Mouse (Mus musculus): ENCODE results near the gene Olfr902.
"Not testable (repeated sequence)": the region's sequence is repeated elsewhere in the genome, so short reads cannot be mapped to it uniquely, and the experiment has no call there.

Gene Olfr902

DNA sequence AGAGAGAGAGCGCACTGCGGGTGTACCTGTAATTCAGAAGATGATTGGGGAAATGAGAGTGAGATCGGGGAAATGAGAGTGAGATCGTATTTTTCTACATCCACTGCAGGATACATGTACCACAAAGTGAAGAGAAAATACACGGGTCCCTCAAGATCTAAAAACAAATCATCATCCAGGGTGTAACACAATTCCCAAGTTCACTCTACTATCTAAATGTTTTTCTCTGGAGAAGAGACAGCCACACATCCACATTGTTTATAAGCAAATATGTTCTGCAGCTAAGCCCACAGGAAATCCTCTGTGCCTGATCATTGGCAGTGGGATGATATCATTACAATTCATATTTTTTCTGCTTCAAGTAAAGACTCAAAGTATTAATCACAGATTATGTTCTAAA lies at the start of gene Olfr902:
Olfr902 (plus strand) TSS at position 301 of the 400 bp plus-strand sequence.
- DNase-seq (ENCODE audit: low spot score in 2 of 2): no peak

GRCm38 (mm10) chr9:38401398-38401797 lies 46.1 kb upstream of the Olfr902 start, which contains the start of gene Olfr147:
Gene Olfr147 (plus strand): TSS chr9:38401698.
- no peak for DNase-seq (ENCODE audit: low spot score in 2 of 2)

GRCm38 (mm10) chr9:38407502-38407901 lies 40.0 kb upstream of the Olfr902 start:
- DNase-seq (ENCODE audit: low spot score in 2 of 2): not testable (repeated sequence)

GRCm38 (mm10) chr9:38413502-38413901 lies 34.0 kb upstream of the Olfr902 start:
- not testable (repeated sequence) for DNase-seq (ENCODE audit: low spot score in 2 of 2)

- no peak for DNase-seq (ENCODE audit: low spot score in 2 of 2)
Observed at GRCm38 (mm10) chr9:38423801-38424200, 23.7 kb upstream of the Olfr902 start.

DNA sequence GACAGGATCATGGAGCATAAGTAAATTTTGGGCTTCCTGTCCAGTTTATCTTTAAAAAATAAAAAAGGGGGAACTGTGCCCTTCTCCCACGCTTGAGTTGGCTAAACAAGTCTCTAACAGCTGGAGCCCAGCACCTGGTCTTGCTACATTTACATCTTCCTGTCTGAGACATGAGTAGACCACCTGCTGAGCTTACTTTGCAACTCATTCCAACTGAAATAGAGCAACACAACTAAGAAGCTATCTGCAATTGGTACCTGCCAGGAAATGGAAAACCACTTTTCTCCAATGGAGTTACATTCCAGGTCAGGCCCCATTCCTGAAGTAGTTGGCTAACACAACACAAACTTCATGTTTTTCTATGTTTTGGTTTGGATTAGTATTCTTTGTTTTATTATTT lies 20.4 kb upstream of the Olfr902 start:
- no peak for DNase-seq (ENCODE audit: low spot score in 2 of 2)

DNA sequence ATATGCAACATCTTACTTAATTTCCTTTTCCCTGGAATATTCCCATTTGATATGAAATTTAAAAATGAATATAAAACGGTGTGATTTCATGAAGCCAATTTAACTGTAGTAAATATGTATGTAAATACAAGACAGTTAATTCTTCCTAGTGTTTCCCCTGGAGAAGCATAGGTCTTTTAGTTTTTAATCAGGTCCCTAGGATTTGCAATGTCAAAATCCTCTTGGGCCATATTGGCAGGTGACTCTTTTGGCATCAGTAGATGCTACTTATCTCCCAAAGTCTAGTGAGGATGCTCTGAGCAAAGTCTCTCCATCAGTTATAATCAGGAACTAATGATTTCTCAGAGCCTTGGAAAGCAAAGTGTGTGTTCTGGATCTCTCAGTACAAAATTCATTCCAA lies 18.3 kb upstream of the Olfr902 start, which contains the start of gene Olfr901:
Olfr901 (plus strand) TSS at position 301 of the 400 bp plus-strand sequence.
- DNase-seq (ENCODE audit: low spot score in 2 of 2): no peak

- no peak for DNase-seq (ENCODE audit: low spot score in 2 of 2)
Observed at GRCm38 (mm10) chr9:38462844-38463243, 15.4 kb downstream of the Olfr902 start, which contains the start of gene Olfr904. Gene Olfr904 (plus strand): TSS chr9:38463144.

GRCm38 (mm10) chr9:38470807-38471206 lies 23.4 kb downstream of the Olfr902 start, which contains the start of gene Olfr905:
Gene Olfr905 (plus strand): TSS chr9:38471107.
- no peak for DNase-seq (ENCODE audit: low spot score in 2 of 2)

DNA sequence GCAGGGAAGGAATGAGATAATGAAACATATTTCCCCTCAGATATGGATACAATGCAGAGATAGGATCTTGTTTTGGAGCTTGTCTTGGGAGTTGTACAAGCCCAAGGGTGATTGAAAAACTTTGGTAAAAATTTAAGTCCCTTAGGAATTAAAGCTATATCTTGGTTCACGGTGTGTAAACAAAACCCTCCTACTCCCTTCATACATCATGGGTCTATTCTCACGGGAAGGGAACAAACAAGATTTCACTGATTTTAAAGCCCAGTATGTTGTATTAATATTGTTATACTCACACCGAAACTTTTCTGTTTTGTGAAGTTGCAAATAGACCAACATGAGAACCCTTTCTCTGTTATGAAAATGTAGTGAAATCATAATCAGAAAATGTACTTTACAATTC lies 39.3 kb downstream of the Olfr902 start, which contains the start of gene Olfr906:
Olfr906 (plus strand) TSS at position 301 of the 400 bp plus-strand sequence.
- DNase-seq (ENCODE audit: low spot score in 2 of 2): no peak

DNA sequence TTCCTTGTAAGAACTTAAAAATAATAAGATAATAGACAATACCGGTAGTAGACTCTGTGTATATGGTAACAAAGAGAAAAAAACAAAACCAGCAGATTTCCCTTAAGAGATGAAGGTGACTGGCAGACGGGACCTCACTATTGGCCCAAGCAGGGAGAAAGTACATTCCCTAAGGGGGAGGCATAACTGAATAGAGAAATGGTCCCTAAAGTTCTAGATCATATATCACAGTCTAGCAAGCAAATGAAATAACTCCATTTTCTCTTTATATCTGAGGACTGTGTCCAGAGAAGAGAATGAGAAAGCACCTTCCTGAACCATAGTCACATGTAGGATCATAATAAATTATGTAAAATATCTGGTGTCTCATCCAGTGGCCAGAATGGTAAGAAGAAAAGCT lies 48.0 kb downstream of the Olfr902 start, which contains the start of gene Olfr907:
Olfr907 (plus strand) TSS at position 301 of the 400 bp plus-strand sequence.
- DNase-seq (ENCODE audit: low spot score in 2 of 2): no peak

Data from right cerebral cortex, postnatal 10 days (tissue).